Mouse (Mus musculus): ENCODE measurements around the gene Rasl10a. TPM values are rescaled to one million over a fixed set of nuclear protein-coding genes. Genes with fewer than 3 reads are reported as not detected.

Rasl10a gene
- polyA plus RNA-seq, 1 experiment: not detected

DNA sequence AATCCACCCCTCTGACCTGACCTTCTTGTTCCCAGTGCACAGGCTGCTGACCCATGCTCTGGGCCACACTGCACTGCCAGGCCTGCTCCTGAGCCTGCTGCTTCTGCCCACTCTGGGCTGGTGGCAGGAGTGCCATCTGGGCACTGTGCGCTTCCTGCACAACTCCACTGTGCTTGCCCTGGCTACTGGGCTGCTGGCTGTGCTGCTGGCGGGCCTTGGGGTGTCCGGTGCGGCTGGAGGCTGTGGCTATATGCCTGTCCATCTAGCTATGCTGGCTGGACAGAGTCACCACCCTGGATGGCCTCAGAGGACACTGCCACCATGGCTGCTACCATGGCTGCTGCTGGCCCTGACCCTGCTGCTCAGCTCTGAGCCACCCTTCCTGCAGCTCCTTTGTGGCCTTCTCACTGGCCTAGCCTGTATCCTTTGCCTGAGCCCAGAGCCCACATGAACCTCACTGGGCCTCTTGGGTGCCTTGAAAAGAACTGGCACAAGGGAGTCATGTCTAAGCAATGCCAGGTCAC lies 46.1 kb downstream of the Rasl10a start:
- H3K36me3 ChIP-seq (ENCODE audit: control insufficient read depth): peaks cover 41% of the 10 kb centered on the region
- TF ChIP-seq TAL1 (IDR thresholded peaks at IDR 0.05; ENCODE audit: low read length) (no peak; the same call in 2 of the 3 replicates), GATA1 (IDR thresholded peaks at IDR 0.05; ENCODE audit: low read length) (no peak)
- no peak overlapping the region for H3K4me3 ChIP-seq (replicated peaks)
- peaks cover 34% of the 10 kb centered on the region for H3K4me1 ChIP-seq (ENCODE audit: control insufficient read depth)
- H3K27me3 ChIP-seq (ENCODE audit: control insufficient read depth): no peaks in the 10 kb centered on the region
- H3K9me3 ChIP-seq (ENCODE audit: control insufficient read depth, low read length): no peaks in the 10 kb centered on the region

DNA sequence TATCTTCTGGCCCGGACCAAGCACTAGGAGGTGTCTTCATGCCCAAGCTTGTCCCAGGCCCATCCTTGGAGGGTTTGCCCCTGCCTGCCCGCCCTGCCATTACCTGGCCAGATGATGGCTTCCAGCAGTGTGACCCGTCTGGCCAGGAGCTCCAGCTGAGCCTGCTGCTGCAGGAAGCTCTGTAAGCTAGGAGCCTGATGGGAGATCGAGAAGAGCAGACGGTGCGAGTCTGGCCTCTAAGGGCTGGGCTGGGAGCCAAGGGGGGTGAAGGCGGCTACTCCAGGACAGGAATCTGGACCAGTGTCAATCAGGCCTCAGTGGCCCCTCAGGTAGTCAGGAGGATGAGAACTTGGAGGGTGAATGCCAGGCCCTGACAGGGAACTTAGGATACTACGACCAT lies 51.5 kb downstream of the Rasl10a start:
- no peak for TF ChIP-seq TAL1 (IDR thresholded peaks at IDR 0.05; ENCODE audit: low read length)
- no peak for TF ChIP-seq GATA1 (IDR thresholded peaks at IDR 0.05; ENCODE audit: low read length)
- Histone ChIP-seq H3K27me3 (ENCODE audit: control insufficient read depth) (no peaks in the 10 kb centered on the region), H3K9me3 (ENCODE audit: control insufficient read depth, low read length) (no peaks in the 10 kb centered on the region), H3K4me1 (ENCODE audit: control insufficient read depth) (peaks cover 3% of the 10 kb centered on the region; the same call in 1 of the 2 replicates), H3K4me3 (replicated peaks) (no peak overlapping the region), H3K36me3 (ENCODE audit: control insufficient read depth) (peaks cover 16% of the 10 kb centered on the region)

Other genes with a start within 250 kb of the Rasl10a start
- gene Nf2, start 208.6 kb upstream of the Rasl10a start, polyA plus RNA-seq (2012): 1.5 and 1.6 TPM in 2 replicates
- gene Nipsnap1, start 184.2 kb upstream of the Rasl10a start, polyA plus RNA-seq (2012): 0.38 and 0.72 TPM in 2 replicates
- 0.29 and 0.65 TPM in 2 replicates for gene Thoc5, start 162.8 kb upstream of the Rasl10a start, polyA plus RNA-seq (2012)
- gene Nefh, start 110.1 kb upstream of the Rasl10a start, polyA plus RNA-seq (2012): 0.01 and 0.02 TPM in 2 replicates
- 17.5 and 18.7 TPM in 2 replicates for gene Ap1b1, start 71.3 kb upstream of the Rasl10a start, polyA plus RNA-seq (2012)
- gene Gas2l1, start 7.2 kb downstream of the Rasl10a start, polyA plus RNA-seq (2012): 1.7 and 2.3 TPM in 2 replicates
- 1.6 and 2.0 TPM in 2 replicates for gene Rhbdd3, start 40.8 kb downstream of the Rasl10a start, polyA plus RNA-seq (2012)
- 130 and 171 TPM in 2 replicates for gene Ewsr1, start 41.1 kb downstream of the Rasl10a start, polyA plus RNA-seq (2012)
- gene Emid1, start 94.1 kb downstream of the Rasl10a start, polyA plus RNA-seq (2012): 0.09 and 0.30 TPM in 2 replicates
- 0.07 and 0.12 TPM in 2 replicates for gene Kremen1, start 203.4 kb downstream of the Rasl10a start, polyA plus RNA-seq (2012)